Mouse (Mus musculus) cortical plate, adult 2 months (tissue): ENCODE data around the gene Sec16b. TPM values are rescaled to one million over a fixed set of nuclear protein-coding genes. Genes with fewer than 3 reads are reported as not detected.

Experiments used
- H3K27ac ChIP-seq: fragments of 200-500 bp; 2 replicates; pipeline ENCODE4 v1.5.1; 2012; ENCODE audit warnings: low read length, control low read depth, inconsistent platforms; ENCODE audit not compliant: insufficient read depth
- H3K4me1 ChIP-seq: fragments of 200-500 bp; 2 replicates; pipeline ENCODE4 v1.6.1; 2011; ENCODE audit warnings: low read length; ENCODE audit not compliant: control insufficient read depth, insufficient read depth
- H3K4me3 ChIP-seq: fragments of 200-500 bp; 2 replicates; pipeline ENCODE4 v1.5.1; 2011; ENCODE audit warnings: mild to moderate bottlenecking, low read length, control low read depth; ENCODE audit not compliant: insufficient read depth
- CTCF ChIP-seq: fragments of 200-500 bp; IDR thresholded peaks from 2 replicates; pipeline ENCODE4 v1.5.1; 2011; ENCODE audit warnings: mild to moderate bottlenecking, control low read depth, low read length; ENCODE audit not compliant: insufficient read depth; ENCODE audit errors: extremely low read depth
- POLR2A ChIP-seq: fragments of 200-500 bp; IDR thresholded peaks from 2 replicates; pipeline ENCODE4 v1.6.1; 2011; ENCODE audit warnings: mild to moderate bottlenecking, low read length, control low read depth; ENCODE audit not compliant: insufficient read depth; ENCODE audit errors: extremely low read depth
- polyA plus RNA-seq: library from polyadenylated mRNA; depleted of rRNA; stranded (reverse); fragments of >200 nt; gene quantifications from 2 replicates; pipeline ENCODE4 v1.2.3, GENCODE M21; 2012; rRNA removed

The Sec16b gene
- polyA plus RNA-seq, 1 experiment: 1.1 TPM

DNA sequence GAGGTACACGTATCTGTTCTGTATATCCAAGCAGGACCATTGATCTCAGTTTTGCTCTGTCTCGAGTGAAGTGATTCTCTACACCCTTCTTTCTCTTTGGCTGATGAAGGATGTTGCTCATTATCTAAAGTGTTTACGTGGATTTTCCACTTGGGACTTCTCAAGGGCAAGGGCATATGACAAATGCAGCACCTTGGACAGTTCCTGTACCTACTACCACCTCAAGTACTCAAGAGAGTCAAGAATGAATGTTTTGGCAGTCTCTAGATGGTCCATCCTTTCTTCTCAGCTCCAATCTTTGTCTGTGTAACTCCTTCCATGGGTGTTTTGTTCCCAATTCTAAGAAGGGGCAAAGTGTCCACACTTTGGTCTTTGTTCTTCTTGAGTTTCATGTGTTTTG is 68.8 kb downstream of the Sec16b start:
- Histone ChIP-seq H3K27ac (no peak overlapping the region), H3K4me1 (no peaks in the 10 kb centered on the region), H3K4me3 (no peak overlapping the region)
- TF ChIP-seq CTCF (no peak), POLR2A (no peak)

DNA sequence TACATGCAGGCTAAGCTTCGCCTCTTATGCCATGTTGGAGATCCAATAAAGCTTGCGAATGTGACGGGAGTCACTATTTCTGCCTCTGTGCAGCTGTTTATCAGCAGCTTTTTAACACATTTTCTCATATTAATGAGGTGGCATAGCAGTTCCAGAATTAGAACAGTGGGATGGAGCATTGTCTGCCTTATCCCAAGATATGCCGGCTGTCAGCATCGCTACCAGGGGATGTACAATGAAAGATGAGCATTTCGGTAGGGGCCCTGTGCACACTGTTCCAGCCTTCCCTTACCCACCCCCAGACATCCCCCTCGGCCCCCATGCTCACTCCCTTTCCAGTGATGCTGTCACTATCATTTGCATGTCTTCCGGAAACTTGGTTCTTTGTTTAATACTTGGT is 71.8 kb downstream of the Sec16b start:
- no peaks in the 10 kb centered on the region for H3K4me1 ChIP-seq
- H3K27ac ChIP-seq: no peak overlapping the region
- no peak overlapping the region for H3K4me3 ChIP-seq
- TF ChIP-seq POLR2A (no peak), CTCF (no peak)

DNA sequence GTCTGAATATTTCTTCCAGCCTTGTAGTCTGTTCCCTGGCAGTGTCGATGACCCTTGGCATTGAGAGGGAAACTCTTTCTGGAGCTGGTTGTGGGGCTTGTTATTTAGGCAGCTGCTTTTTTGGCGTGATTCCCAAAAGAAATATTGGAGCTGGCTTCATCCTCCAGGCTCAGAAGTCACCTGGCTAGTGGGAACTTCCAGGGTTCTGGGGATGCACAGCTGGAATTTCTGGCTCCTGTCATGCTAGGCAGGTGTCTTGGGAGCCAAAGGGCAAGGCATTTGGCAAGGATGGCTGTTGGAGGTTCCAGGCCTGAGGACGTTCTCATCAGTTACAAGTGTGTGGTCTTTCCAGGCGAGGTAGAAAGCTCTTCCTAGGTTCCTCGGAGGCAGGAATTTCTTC is 80.0 kb downstream of the Sec16b start:
- no peak overlapping the region for H3K4me3 ChIP-seq
- no peak overlapping the region for H3K27ac ChIP-seq
- TF ChIP-seq POLR2A (no peak), CTCF (no peak)
- H3K4me1 ChIP-seq: no peaks in the 10 kb centered on the region

DNA sequence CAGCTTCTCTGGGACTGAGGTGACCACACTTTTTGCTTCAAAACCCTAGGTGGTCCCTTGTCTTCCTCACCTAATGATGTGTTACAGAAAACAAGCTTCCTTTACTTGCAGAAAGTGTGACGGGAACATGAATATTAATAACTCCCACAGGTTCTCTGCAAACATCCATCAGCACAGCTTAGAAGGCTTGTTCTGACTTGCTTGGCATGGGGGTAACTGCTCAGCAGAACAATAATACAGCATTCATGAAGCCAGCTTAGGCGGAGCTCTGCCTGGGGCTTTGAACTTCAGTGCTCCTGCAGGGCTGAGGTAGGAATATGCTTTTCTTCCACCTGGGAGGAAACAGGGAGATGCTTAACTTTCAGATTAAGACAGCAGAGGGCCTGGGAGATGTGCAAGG is 85.5 kb downstream of the Sec16b start:
- no peak overlapping the region for H3K27ac ChIP-seq
- H3K4me3 ChIP-seq: no peak overlapping the region
- H3K4me1 ChIP-seq: no peaks in the 10 kb centered on the region
- TF ChIP-seq POLR2A (no peak), CTCF (no peak)

DNA sequence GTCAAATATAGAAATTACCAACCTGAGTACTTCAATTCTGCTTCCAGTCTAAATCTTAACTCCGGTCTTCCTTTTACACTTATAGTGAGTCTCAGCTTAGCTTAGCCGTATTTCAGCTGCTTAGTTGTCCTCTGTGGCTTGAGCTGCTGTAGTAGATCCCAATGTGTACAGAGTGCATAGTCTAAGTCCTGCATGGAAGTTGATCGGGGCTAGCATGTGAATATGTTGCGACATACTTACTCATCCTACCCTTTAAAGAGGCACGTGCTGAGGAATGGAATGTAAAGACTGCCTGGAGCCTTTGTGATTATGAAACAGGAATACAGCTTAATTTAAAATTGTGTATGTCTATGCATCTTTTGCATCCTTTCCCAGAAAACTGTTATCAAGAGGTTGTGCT is 88.0 kb downstream of the Sec16b start:
- no peak overlapping the region for H3K27ac ChIP-seq
- no peaks in the 10 kb centered on the region for H3K4me1 ChIP-seq
- TF ChIP-seq CTCF (no peak), POLR2A (no peak)
- no peak overlapping the region for H3K4me3 ChIP-seq

DNA sequence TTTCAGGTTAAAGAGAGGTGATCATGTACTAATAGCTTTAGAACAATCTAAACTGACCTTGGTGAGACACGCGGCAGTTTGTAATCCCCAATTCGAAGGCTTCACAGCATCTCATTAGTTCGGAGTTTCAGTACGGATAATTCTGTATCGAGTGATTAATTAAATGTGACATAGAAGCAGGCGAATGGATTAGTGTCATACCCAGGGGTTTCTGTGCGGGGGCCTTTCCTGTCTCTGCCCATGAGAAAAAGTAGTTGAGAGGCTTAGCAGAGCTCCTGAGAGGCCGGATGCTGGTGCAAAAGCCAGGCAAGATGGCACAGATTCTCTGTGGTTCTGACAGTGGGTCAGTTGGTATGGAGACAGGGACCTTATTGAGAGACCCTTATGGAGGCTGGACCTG is 88.6 kb downstream of the Sec16b start:
- H3K4me3 ChIP-seq: no peak overlapping the region
- TF ChIP-seq CTCF: no peak
- no peak for TF ChIP-seq POLR2A
- H3K27ac ChIP-seq: no peak overlapping the region
- H3K4me1 ChIP-seq: no peaks in the 10 kb centered on the region

DNA sequence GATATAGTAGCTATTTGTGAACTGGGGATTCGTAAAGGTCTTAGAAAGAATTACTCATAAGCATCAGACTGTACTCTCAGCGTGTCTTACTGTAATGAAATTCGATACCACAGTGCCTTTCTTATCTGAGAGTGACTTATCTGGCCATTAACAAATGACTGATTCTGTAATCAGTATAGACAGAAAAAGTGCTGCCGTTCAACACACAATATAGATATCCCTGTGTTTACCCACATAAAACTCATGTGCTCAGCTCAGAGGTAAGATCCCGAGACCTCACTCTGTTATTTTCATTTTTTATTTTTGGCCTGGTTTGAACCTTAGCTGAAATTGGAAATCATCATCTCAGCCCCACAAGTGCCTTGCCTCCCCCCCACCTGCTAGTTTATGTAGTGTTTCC is 98.0 kb downstream of the Sec16b start:
- H3K4me1 ChIP-seq: no peaks in the 10 kb centered on the region
- no peak for TF ChIP-seq CTCF
- no peak for TF ChIP-seq POLR2A
- H3K27ac ChIP-seq: no peak overlapping the region
- no peak overlapping the region for H3K4me3 ChIP-seq

Other genes with a start within 250 kb of the Sec16b start
- gene Rasal2, start 94.1 kb upstream of the Sec16b start, polyA plus RNA-seq: 28.4 and 30.0 TPM in 2 replicates
- gene Cryzl2, start 48.2 kb upstream of the Sec16b start, polyA plus RNA-seq: 11.7 and 13.8 TPM in 2 replicates